Mouse (Mus musculus): ENCODE results near the gene Zfp362. TPM values are rescaled to one million over a fixed set of nuclear protein-coding genes. Genes with fewer than 3 reads are reported as not detected.

The Zfp362 gene
- polyA plus RNA-seq, 1 experiment: 9.9 TPM

- Histone ChIP-seq H3K36me3 (ENCODE audit: control insufficient read depth, insufficient read depth) (peaks cover 68% of the 10 kb centered on the region), H3K27me3 (ENCODE audit: control insufficient read depth, insufficient read depth, insufficient read length) (no peaks in the 10 kb centered on the region), H3K79me2 (ENCODE audit: control insufficient read depth, insufficient read depth) (peaks cover 100% of the 10 kb centered on the region), H3K79me3 (ENCODE audit: low read depth) (peaks cover 98% of the 10 kb centered on the region), H3K4me3 (ENCODE audit: insufficient read depth, poor library complexity, severe bottlenecking) (no peak overlapping the region), H3ac (ENCODE audit: control insufficient read depth, insufficient read length, low read depth) (no peak overlapping the region)
- TF ChIP-seq MAX (IDR thresholded peaks at IDR 0.05): no peak
- no peak for TF ChIP-seq FOSL1 (IDR thresholded peaks at IDR 0.05; ENCODE audit: insufficient read depth, low read length, poor library complexity, severe bottlenecking)
- TF ChIP-seq USF1 (IDR thresholded peaks at IDR 0.05; ENCODE audit: low read depth): no peak
- TF ChIP-seq CEBPB (IDR thresholded peaks at IDR 0.05; ENCODE audit: low read depth): no peak
- no peak for TF ChIP-seq CTCF (IDR thresholded peaks at IDR 0.05; ENCODE audit: control insufficient read depth, insufficient read depth, insufficient read length)
- no peak for TF ChIP-seq MYOD1 (IDR thresholded peaks at IDR 0.05; ENCODE audit: control insufficient read depth, insufficient read length, low read depth)
- TF ChIP-seq MYOG (IDR thresholded peaks at IDR 0.05; ENCODE audit: control insufficient read depth, extremely low read depth, insufficient read length): no peak
These were observed 67.8 kb downstream of the Zfp362 start for GRCm38 (mm10) chr4:128737825-128738610.

DNA sequence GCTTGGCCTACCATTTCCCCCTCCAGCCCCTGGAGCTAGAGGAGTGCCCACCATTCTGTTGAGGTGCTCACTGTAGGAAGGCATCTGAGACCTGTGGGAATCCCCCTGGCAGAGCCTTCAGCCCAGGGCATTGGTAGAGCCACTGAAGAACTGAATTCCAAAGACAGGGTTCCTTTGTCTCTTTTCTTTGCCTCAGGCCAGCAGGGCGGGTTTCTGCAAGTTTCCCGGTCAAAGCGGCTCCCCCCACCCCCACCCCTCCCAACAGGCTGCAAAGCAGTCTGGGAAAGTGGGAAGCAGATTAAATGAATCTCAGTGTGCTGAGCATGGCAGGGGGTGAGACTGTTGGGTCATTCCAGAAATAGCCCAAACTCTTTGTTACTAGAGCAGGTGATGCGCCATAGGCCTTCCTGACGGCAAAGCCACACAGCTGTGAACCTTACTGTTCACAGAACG lies 68.7 kb downstream of the Zfp362 start:
- H3K36me3 ChIP-seq (ENCODE audit: control insufficient read depth, insufficient read depth): peaks cover 72% of the 10 kb centered on the region

GRCm38 (mm10) chr4:128734721-128735671 lies 70.8 kb downstream of the Zfp362 start:
- TF ChIP-seq MYOD1 (IDR thresholded peaks at IDR 0.05; ENCODE audit: control insufficient read depth, insufficient read length, low read depth) (no peak), USF1 (IDR thresholded peaks at IDR 0.05; ENCODE audit: low read depth) (peak; percentile 78)
- Histone ChIP-seq H3K27me3 (ENCODE audit: control insufficient read depth, insufficient read depth, insufficient read length) (no peaks in the 10 kb centered on the region), H3K36me3 (ENCODE audit: control insufficient read depth, insufficient read depth) (peaks cover 69% of the 10 kb centered on the region), H3K79me3 (ENCODE audit: low read depth) (peaks cover 98% of the 10 kb centered on the region), H3ac (ENCODE audit: control insufficient read depth, insufficient read length, low read depth) (no peak overlapping the region), H3K79me2 (ENCODE audit: control insufficient read depth, insufficient read depth) (peaks cover 100% of the 10 kb centered on the region), H3K4me3 (ENCODE audit: insufficient read depth, poor library complexity, severe bottlenecking) (no peak overlapping the region)

More for the DNA sequence above, 68.7 kb downstream of the Zfp362 start:
- Histone ChIP-seq H3K79me2 (ENCODE audit: control insufficient read depth, insufficient read depth) (peaks cover 100% of the 10 kb centered on the region), H3K4me3 (ENCODE audit: insufficient read depth, poor library complexity, severe bottlenecking) (no peak overlapping the region), H3K27me3 (ENCODE audit: control insufficient read depth, insufficient read depth, insufficient read length) (no peaks in the 10 kb centered on the region), H3ac (ENCODE audit: control insufficient read depth, insufficient read length, low read depth) (no peak overlapping the region), H3K79me3 (ENCODE audit: low read depth) (peaks cover 98% of the 10 kb centered on the region)
- TF ChIP-seq MYOG (IDR thresholded peaks at IDR 0.05; ENCODE audit: control insufficient read depth, extremely low read depth, insufficient read length): no peak

- Histone ChIP-seq H3K79me3 (ENCODE audit: low read depth) (peaks cover 97% of the 10 kb centered on the region), H3ac (ENCODE audit: control insufficient read depth, insufficient read length, low read depth) (peak overlapping the region; percentile 3), H3K27me3 (ENCODE audit: control insufficient read depth, insufficient read depth, insufficient read length) (no peaks in the 10 kb centered on the region), H3K4me3 (ENCODE audit: insufficient read depth, poor library complexity, severe bottlenecking) (no peak overlapping the region), H3K36me3 (ENCODE audit: control insufficient read depth, insufficient read depth) (peaks cover 63% of the 10 kb centered on the region), H3K79me2 (ENCODE audit: control insufficient read depth, insufficient read depth) (peaks cover 100% of the 10 kb centered on the region)
- no peak for TF ChIP-seq FOSL1 (IDR thresholded peaks at IDR 0.05; ENCODE audit: insufficient read depth, low read length, poor library complexity, severe bottlenecking)
These were observed 71.6 kb downstream of the Zfp362 start for GRCm38 (mm10) chr4:128734217-128734616.

GRCm38 (mm10) chr4:128733496-128733895 lies 72.3 kb downstream of the Zfp362 start:
- Histone ChIP-seq H3ac (ENCODE audit: control insufficient read depth, insufficient read length, low read depth) (peak overlapping the region; percentile 4), H3K36me3 (ENCODE audit: control insufficient read depth, insufficient read depth) (peaks cover 58% of the 10 kb centered on the region), H3K4me3 (ENCODE audit: insufficient read depth, poor library complexity, severe bottlenecking) (no peak overlapping the region), H3K27me3 (ENCODE audit: control insufficient read depth, insufficient read depth, insufficient read length) (no peaks in the 10 kb centered on the region), H3K79me3 (ENCODE audit: low read depth) (peaks cover 98% of the 10 kb centered on the region), H3K79me2 (ENCODE audit: control insufficient read depth, insufficient read depth) (peaks cover 100% of the 10 kb centered on the region)
- no peak for TF ChIP-seq MYOD1 (IDR thresholded peaks at IDR 0.05; ENCODE audit: control insufficient read depth, insufficient read length, low read depth)
- no peak for TF ChIP-seq MAX (IDR thresholded peaks at IDR 0.05)
- no peak for TF ChIP-seq FOSL1 (IDR thresholded peaks at IDR 0.05; ENCODE audit: insufficient read depth, low read length, poor library complexity, severe bottlenecking)
- no peak for TF ChIP-seq CTCF (IDR thresholded peaks at IDR 0.05; ENCODE audit: control insufficient read depth, insufficient read depth, insufficient read length)
- no peak for TF ChIP-seq MYOG (IDR thresholded peaks at IDR 0.05; ENCODE audit: control insufficient read depth, extremely low read depth, insufficient read length)
- no peak for TF ChIP-seq USF1 (IDR thresholded peaks at IDR 0.05; ENCODE audit: low read depth)
- TF ChIP-seq CEBPB (IDR thresholded peaks at IDR 0.05; ENCODE audit: low read depth): no peak

- H3K4me3 ChIP-seq (ENCODE audit: insufficient read depth, poor library complexity, severe bottlenecking): no peak overlapping the region
- TF ChIP-seq CEBPB (IDR thresholded peaks at IDR 0.05; ENCODE audit: low read depth): no peak
- TF ChIP-seq MYOD1 (IDR thresholded peaks at IDR 0.05; ENCODE audit: control insufficient read depth, insufficient read length, low read depth): no peak
- no peak for TF ChIP-seq MYOG (IDR thresholded peaks at IDR 0.05; ENCODE audit: control insufficient read depth, extremely low read depth, insufficient read length)
- no peak for TF ChIP-seq MAX (IDR thresholded peaks at IDR 0.05)
- TF ChIP-seq USF1 (IDR thresholded peaks at IDR 0.05; ENCODE audit: low read depth): no peak
- TF ChIP-seq FOSL1 (IDR thresholded peaks at IDR 0.05; ENCODE audit: insufficient read depth, low read length, poor library complexity, severe bottlenecking): no peak
- TF ChIP-seq CTCF (IDR thresholded peaks at IDR 0.05; ENCODE audit: control insufficient read depth, insufficient read depth, insufficient read length): no peak
These were observed 73.1 kb downstream of the Zfp362 start for GRCm38 (mm10) chr4:128732794-128733193.

More at GRCm38 (mm10) chr4:128732794-128733193, 73.1 kb downstream of the Zfp362 start:
- H3K79me3 ChIP-seq (ENCODE audit: low read depth): peaks cover 98% of the 10 kb centered on the region
- peaks cover 52% of the 10 kb centered on the region for H3K36me3 ChIP-seq (ENCODE audit: control insufficient read depth, insufficient read depth)
- H3K79me2 ChIP-seq (ENCODE audit: control insufficient read depth, insufficient read depth): peaks cover 100% of the 10 kb centered on the region
- no peaks in the 10 kb centered on the region for H3K27me3 ChIP-seq (ENCODE audit: control insufficient read depth, insufficient read depth, insufficient read length)
- no peak overlapping the region for H3ac ChIP-seq (ENCODE audit: control insufficient read depth, insufficient read length, low read depth)

Data from C2C12 (cell line).